Mouse (Mus musculus): ENCODE results near the gene Slc38a6. TPM values are rescaled to one million over a fixed set of nuclear protein-coding genes. Genes with fewer than 3 reads are reported as not detected.

Gene Slc38a6
- polyA plus RNA-seq, 1 experiment from 2014 or later, result 4.4 TPM

- H3K9me3 ChIP-seq (ENCODE audit: low read length), result no peaks in the 10 kb centered on the region
- H3K36me3 ChIP-seq (replicated peaks; ENCODE audit: insufficient read depth, low read length), result no peaks in the 10 kb centered on the region
- no peak overlapping the region for H3K27ac ChIP-seq (ENCODE audit: low read depth)
- TF ChIP-seq EP300 (IDR thresholded peaks at IDR 0.05; ENCODE audit: low read depth) (no peak), CTCF (IDR thresholded peaks at IDR 0.05; ENCODE audit: low read depth) (no peak)
- no peaks in the 10 kb centered on the region for H3K27me3 ChIP-seq (ENCODE audit: insufficient read depth, low read length)
- H3K4me1 ChIP-seq (ENCODE audit: insufficient read depth), result no peaks in the 10 kb centered on the region
- no peak overlapping the region for H3K4me3 ChIP-seq (ENCODE audit: low read depth, low read length)
- H3K9ac ChIP-seq (replicated peaks), result no peak overlapping the region
- no peak for ATAC-seq
- 70% methylated on average over 3 of the region's 3 CpGs for WGBS (ENCODE audit: insufficient replicate concordance)
- no peak overlapping the region for H3K4me2 ChIP-seq (ENCODE audit: low read depth, low read length)
- DNase-seq, result no peak
Observed at GRCm38 (mm10) chr12:73327381-73327780, 40.8 kb downstream of the Slc38a6 start.

GRCm38 (mm10) chr12:73328448-73329167 is 42.0 kb downstream of the Slc38a6 start:
- no peak overlapping the region for H3K27ac ChIP-seq (ENCODE audit: low read depth)
- WGBS (ENCODE audit: insufficient replicate concordance), result 69% methylated on average over 4 of the region's 4 CpGs

DNA sequence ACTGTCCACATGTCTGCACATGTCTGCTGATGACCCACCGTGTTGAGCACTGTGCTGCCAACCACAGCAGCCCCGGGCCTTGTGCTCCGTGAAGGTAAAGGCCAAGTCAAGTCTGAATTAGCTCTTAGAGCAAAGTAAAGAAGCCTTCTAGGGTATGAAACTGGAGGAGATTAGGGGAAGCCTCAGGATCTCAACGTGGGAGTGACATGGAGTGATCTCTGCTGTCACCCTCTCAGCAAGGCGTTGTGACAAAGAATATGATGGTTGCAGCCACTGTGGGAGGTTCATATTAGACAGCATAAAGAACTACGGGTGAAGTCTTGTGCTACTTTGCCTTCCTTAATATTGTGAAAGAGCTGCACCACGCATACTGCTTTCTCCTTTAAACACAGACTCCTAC is 43.7 kb downstream of the Slc38a6 start:
- Histone ChIP-seq H3K36me3 (replicated peaks; ENCODE audit: insufficient read depth, low read length) (no peaks in the 10 kb centered on the region), H3K9ac (replicated peaks) (no peak overlapping the region), H3K4me2 (ENCODE audit: low read depth, low read length) (no peak overlapping the region), H3K4me1 (ENCODE audit: insufficient read depth) (no peaks in the 10 kb centered on the region), H3K27me3 (ENCODE audit: insufficient read depth, low read length) (no peaks in the 10 kb centered on the region), H3K27ac (ENCODE audit: low read depth) (no peak overlapping the region), H3K4me3 (ENCODE audit: low read depth, low read length) (no peak overlapping the region), H3K9me3 (ENCODE audit: low read length) (no peaks in the 10 kb centered on the region)
- ATAC-seq (no peak), DNase-seq (no peak)
- no peak for TF ChIP-seq EP300 (IDR thresholded peaks at IDR 0.05; ENCODE audit: low read depth)
- no peak for TF ChIP-seq CTCF (IDR thresholded peaks at IDR 0.05; ENCODE audit: low read depth)
- WGBS (ENCODE audit: insufficient replicate concordance), result 78% methylated on average over 7 of the region's 7 CpGs

More at GRCm38 (mm10) chr12:73328448-73329167, 42.0 kb downstream of the Slc38a6 start:
- DNase-seq (no peak), ATAC-seq (no peak)
- H3K9ac ChIP-seq (replicated peaks), result no peak overlapping the region
- H3K36me3 ChIP-seq (replicated peaks; ENCODE audit: insufficient read depth, low read length), result no peaks in the 10 kb centered on the region
- H3K4me1 ChIP-seq (ENCODE audit: insufficient read depth), result no peaks in the 10 kb centered on the region
- no peak overlapping the region for H3K4me3 ChIP-seq (ENCODE audit: low read depth, low read length)
- TF ChIP-seq CTCF (IDR thresholded peaks at IDR 0.05; ENCODE audit: low read depth) (no peak), EP300 (IDR thresholded peaks at IDR 0.05; ENCODE audit: low read depth) (no peak)
- no peaks in the 10 kb centered on the region for H3K9me3 ChIP-seq (ENCODE audit: low read length)
- H3K4me2 ChIP-seq (ENCODE audit: low read depth, low read length), result no peak overlapping the region
- no peaks in the 10 kb centered on the region for H3K27me3 ChIP-seq (ENCODE audit: insufficient read depth, low read length)

- DNase-seq (no peak), ATAC-seq (no peak)
- TF ChIP-seq EP300 (IDR thresholded peaks at IDR 0.05; ENCODE audit: low read depth) (no peak), CTCF (IDR thresholded peaks at IDR 0.05; ENCODE audit: low read depth) (no peak)
- Histone ChIP-seq H3K27me3 (ENCODE audit: insufficient read depth, low read length) (no peaks in the 10 kb centered on the region), H3K4me2 (ENCODE audit: low read depth, low read length) (no peak overlapping the region), H3K4me3 (ENCODE audit: low read depth, low read length) (no peak overlapping the region), H3K9ac (replicated peaks) (no peak overlapping the region), H3K9me3 (ENCODE audit: low read length) (no peaks in the 10 kb centered on the region), H3K4me1 (ENCODE audit: insufficient read depth) (no peaks in the 10 kb centered on the region), H3K27ac (ENCODE audit: low read depth) (no peak overlapping the region), H3K36me3 (replicated peaks; ENCODE audit: insufficient read depth, low read length) (no peaks in the 10 kb centered on the region)
- WGBS (ENCODE audit: insufficient replicate concordance), result 81% methylated on average over 4 of the region's 4 CpGs
Observed at GRCm38 (mm10) chr12:73332701-73333100, 46.1 kb downstream of the Slc38a6 start.

GRCm38 (mm10) chr12:73334051-73334551 is 47.5 kb downstream of the Slc38a6 start:
- Histone ChIP-seq H3K4me2 (ENCODE audit: low read depth, low read length) (no peak overlapping the region), H3K4me1 (ENCODE audit: insufficient read depth) (no peaks in the 10 kb centered on the region), H3K9ac (replicated peaks) (no peak overlapping the region), H3K9me3 (ENCODE audit: low read length) (no peaks in the 10 kb centered on the region), H3K36me3 (replicated peaks; ENCODE audit: insufficient read depth, low read length) (no peaks in the 10 kb centered on the region), H3K27me3 (ENCODE audit: insufficient read depth, low read length) (no peaks in the 10 kb centered on the region), H3K4me3 (ENCODE audit: low read depth, low read length) (no peak overlapping the region), H3K27ac (ENCODE audit: low read depth) (no peak overlapping the region)
- TF ChIP-seq CTCF (IDR thresholded peaks at IDR 0.05; ENCODE audit: low read depth), result no peak
- TF ChIP-seq EP300 (IDR thresholded peaks at IDR 0.05; ENCODE audit: low read depth), result no peak
- ATAC-seq, result no peak
- no peak for DNase-seq
- 62% methylated on average over 8 of the region's 8 CpGs for WGBS (ENCODE audit: insufficient replicate concordance)

DNA sequence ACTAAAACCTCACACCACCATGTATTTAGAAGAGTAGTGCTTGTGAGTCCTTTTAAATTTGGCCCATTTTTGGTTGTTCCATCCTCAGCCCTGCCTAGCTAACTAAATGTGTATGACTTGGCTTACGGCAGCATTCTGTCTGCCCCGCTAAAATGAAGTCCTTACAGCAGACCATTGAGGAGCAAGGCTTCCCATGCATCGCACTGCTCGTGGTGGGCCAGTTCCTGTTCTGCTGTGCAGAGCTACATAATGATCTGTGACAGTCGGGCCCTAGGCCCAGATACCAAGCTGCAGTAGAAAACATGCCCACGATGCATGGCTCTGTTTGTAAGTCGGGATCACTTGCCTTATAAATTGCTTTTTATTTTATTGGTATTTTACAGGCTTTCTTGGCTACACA is 50.5 kb downstream of the Slc38a6 start:
- Histone ChIP-seq H3K4me1 (ENCODE audit: insufficient read depth) (peaks cover 4% of the 10 kb centered on the region), H3K36me3 (replicated peaks; ENCODE audit: insufficient read depth, low read length) (no peaks in the 10 kb centered on the region), H3K4me3 (ENCODE audit: low read depth, low read length) (no peak overlapping the region), H3K9ac (replicated peaks) (no peak overlapping the region), H3K9me3 (ENCODE audit: low read length) (no peaks in the 10 kb centered on the region), H3K4me2 (ENCODE audit: low read depth, low read length) (no peak overlapping the region), H3K27ac (ENCODE audit: low read depth) (no peak overlapping the region), H3K27me3 (ENCODE audit: insufficient read depth, low read length) (no peaks in the 10 kb centered on the region)
- ATAC-seq, result no peak
- WGBS (ENCODE audit: insufficient replicate concordance), result 49% methylated on average over 7 of the region's 7 CpGs
- no peak for TF ChIP-seq EP300 (IDR thresholded peaks at IDR 0.05; ENCODE audit: low read depth)
- no peak for TF ChIP-seq CTCF (IDR thresholded peaks at IDR 0.05; ENCODE audit: low read depth)
- DNase-seq, result no peak

Measured in liver, postnatal 0 days (tissue).